14 mouse cellular contexts compared by ENCODE assay signal in the genomic region with DNA sequence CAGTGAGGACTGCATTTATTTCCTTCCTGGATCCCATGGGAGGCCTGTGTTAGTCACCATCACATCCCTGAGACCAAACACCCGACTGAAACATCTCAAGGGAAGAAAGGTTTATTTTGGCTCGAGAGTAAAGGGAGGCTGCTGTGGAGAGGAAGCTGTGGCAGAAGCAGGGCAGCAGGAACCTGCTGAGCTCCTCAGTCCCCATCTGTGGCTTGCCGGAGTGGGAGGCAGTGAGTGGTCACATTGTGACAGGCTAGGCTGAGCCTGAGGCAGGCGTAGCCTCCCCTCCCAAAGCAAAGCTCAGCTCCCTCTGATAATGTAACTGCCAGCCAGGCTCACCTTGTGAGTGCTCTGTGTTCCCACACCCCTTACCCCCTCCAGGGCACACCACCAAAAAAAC.
"Had no signal": no experiment of that assay in that cellular context is flagged by ENCODE, and none has a peak within 500 bp of the region (broad histone marks: within the 10 kb centered on the region; RNA-seq: fewer than 3 reads in every experiment).

No protein-coding gene starts in this region.

- H3K9me3 ChIP-seq: liver, embryonic 13.5 days; stomach, embryonic 15.5 days had no signal

- DNase-seq: kidney, adult 2 months; layer of hippocampus, adult 9-11 months; liver, embryonic 13.5 days; lung, adult 2 months; lung, postnatal 14 days; lung, postnatal 4 days; midbrain, embryonic 14.5 days; right cerebral cortex, postnatal 25 days; spleen, adult 18-20 months; thymus, adult 2 months; thymus, postnatal 25 days had no signal

- H3K4me3 ChIP-seq: layer of hippocampus, adult 2 months; liver, embryonic 13.5 days; stomach, embryonic 15.5 days had no signal

- H3K27ac ChIP-seq: kidney, postnatal 0 days; layer of hippocampus, adult 2 months; liver, embryonic 13.5 days; stomach, embryonic 15.5 days had no signal

- H3K4me1 ChIP-seq: stomach, embryonic 15.5 days had no signal

- H3K27me3 ChIP-seq: liver, embryonic 13.5 days; stomach, embryonic 15.5 days had no signal
